Mouse (Mus musculus) hindbrain, embryonic 14.5 days (tissue): ENCODE measurements around the gene Sema3e. TPM values are rescaled to one million over a fixed set of nuclear protein-coding genes. Genes with fewer than 3 reads are reported as not detected.

Experiments
- ATAC-seq: fragments of 200-750 bp; cut with Nextera tagmentation; 2 replicates; pipeline ENCODE4 v1.8.0; 2017; ENCODE audit warnings: moderate number of reproducible peaks, mild to moderate bottlenecking, moderate TSS enrichment, moderate library complexity; ENCODE audit not compliant: low FRiP score
- DNase-seq: peaks from one replicate; pipeline ENCODE4 v3.0.0-alpha.2; 2015; ENCODE audit warnings: low spot score
- H3K27ac ChIP-seq: fragments of 300-500 bp; sonication (generic); 2 replicates; pipeline ENCODE4 v1.5.1; 2014; ENCODE audit warnings: mild to moderate bottlenecking, moderate library complexity
- H3K27me3 ChIP-seq: fragments of 300-500 bp; sonication (generic); 2 replicates; pipeline ENCODE4 v1.6.1; 2014; ENCODE audit warnings: mild to moderate bottlenecking, low read length, mixed read lengths; ENCODE audit not compliant: control insufficient read depth, insufficient read depth
- H3K36me3 ChIP-seq: fragments of 300-500 bp; sonication (generic); replicated peaks from 2 replicates; pipeline ENCODE4 v1.6.1; 2014; ENCODE audit not compliant: control insufficient read depth, insufficient read depth
- H3K4me1 ChIP-seq: fragments of 300-500 bp; sonication (generic); replicated peaks from 2 replicates; pipeline ENCODE4 v1.6.1; 2014; ENCODE audit warnings: antibody characterized with exemption, low read length, mixed read lengths; ENCODE audit not compliant: control insufficient read depth, insufficient read depth
- H3K4me2 ChIP-seq: fragments of 300-500 bp; sonication (generic); replicated peaks from 2 replicates; pipeline ENCODE4 v1.6.1; 2014; ENCODE audit warnings: mild to moderate bottlenecking, moderate library complexity
- H3K4me3 ChIP-seq: fragments of 300-500 bp; sonication (generic); replicated peaks from 2 replicates; pipeline ENCODE4 v1.5.1; 2014; ENCODE audit warnings: mild to moderate bottlenecking, low read length
- H3K9ac ChIP-seq: fragments of 300-500 bp; sonication (generic); 2 replicates; pipeline ENCODE4 v1.6.1; 2014
- H3K9me3 ChIP-seq: fragments of 300-500 bp; sonication (generic); 2 replicates; pipeline ENCODE4 v1.6.1; 2016; ENCODE audit warnings: low read length; ENCODE audit not compliant: control insufficient read depth
- WGBS: fragments of 180-500 bp; shearing (Covaris S2); extraction: QIAGEN DNeasy Blood & Tissue Kit; methylation state at CpG from one replicate; pipeline ENCODE4 v1.1.7; 2014; 5-methylcytosine and 5-hydroxymethylcytosine counted together
- polyA plus RNA-seq: library from polyadenylated mRNA; unstranded; fragments of >200 nt; fragmentation: Nextera tagmentation; extraction: Ambion mirVana; gene quantifications from 2 replicates; pipeline ENCODE4 v1.2.1, GENCODE M21; 2014

The Sema3e gene
- polyA plus RNA-seq = 5.5 TPM in 2 replicates

GRCm38 (mm10) chr5:14025205-14026124, at the start of gene Sema3e:
Gene Sema3e, plus strand, starts transcription at chr5:14025276.
- peak; percentile 46 for DNase-seq
- Histone ChIP-seq H3K27me3 (no peaks in the 10 kb centered on the region), H3K36me3 (no peaks in the 10 kb centered on the region), H3K27ac (no peak within 1 kb of the TSS), H3K4me3 (peak within 1 kb of the TSS; percentile 48), H3K9me3 (peaks cover 9% of the 10 kb centered on the region), H3K4me2 (peak within 1 kb of the TSS; percentile 66), H3K9ac (peak within 1 kb of the TSS; percentile 63), H3K4me1 (peaks cover 4% of the 10 kb centered on the region)
- WGBS = under 1% methylated on average over 47 of the region's 47 CpGs
- ATAC-seq = peak; percentile 88

- Histone ChIP-seq H3K9ac (no peak overlapping the region), H3K4me2 (no peak overlapping the region), H3K4me1 (no peaks in the 10 kb centered on the region), H3K9me3 (no peaks in the 10 kb centered on the region), H3K27ac (no peak overlapping the region), H3K36me3 (no peaks in the 10 kb centered on the region), H3K4me3 (no peak overlapping the region), H3K27me3 (no peaks in the 10 kb centered on the region)
- ATAC-seq (no peak), DNase-seq (no peak)
- WGBS = 74% methylated on average over 3 of the region's 3 CpGs
Observed at GRCm38 (mm10) chr5:13977576-13977975, 47.5 kb upstream of the Sema3e start.

GRCm38 (mm10) chr5:13979156-13979555, 45.9 kb upstream of the Sema3e start:
- Histone ChIP-seq H3K4me2 (no peak overlapping the region), H3K27me3 (no peaks in the 10 kb centered on the region), H3K27ac (no peak overlapping the region), H3K9me3 (no peaks in the 10 kb centered on the region), H3K36me3 (no peaks in the 10 kb centered on the region), H3K4me3 (no peak overlapping the region), H3K9ac (no peak overlapping the region), H3K4me1 (no peaks in the 10 kb centered on the region)
- ATAC-seq = no peak
- DNase-seq = no peak
- WGBS = 91% methylated on average over 4 of the region's 4 CpGs

GRCm38 (mm10) chr5:13982417-13983054, 42.5 kb upstream of the Sema3e start:
- DNase-seq (no peak), ATAC-seq (peak; percentile 68; the same call in 1 of the 2 replicates)
- Histone ChIP-seq H3K27me3 (no peaks in the 10 kb centered on the region), H3K9ac (no peak overlapping the region), H3K4me3 (no peak overlapping the region), H3K36me3 (no peaks in the 10 kb centered on the region), H3K9me3 (no peaks in the 10 kb centered on the region), H3K27ac (no peak overlapping the region), H3K4me1 (no peaks in the 10 kb centered on the region), H3K4me2 (no peak overlapping the region)
- 13% methylated on average over 7 of the region's 7 CpGs for WGBS

- WGBS = 88% methylated on average over 4 of the region's 4 CpGs
- Histone ChIP-seq H3K4me2 (no peak overlapping the region), H3K36me3 (no peaks in the 10 kb centered on the region), H3K9me3 (no peaks in the 10 kb centered on the region), H3K4me1 (no peaks in the 10 kb centered on the region), H3K9ac (no peak overlapping the region), H3K4me3 (no peak overlapping the region), H3K27ac (no peak overlapping the region), H3K27me3 (no peaks in the 10 kb centered on the region)
- ATAC-seq (no peak), DNase-seq (no peak)
Observed at GRCm38 (mm10) chr5:13983608-13984007, 41.5 kb upstream of the Sema3e start.

GRCm38 (mm10) chr5:13985669-13986068, 39.4 kb upstream of the Sema3e start:
- Histone ChIP-seq H3K4me2 (no peak overlapping the region), H3K9me3 (no peaks in the 10 kb centered on the region), H3K27me3 (no peaks in the 10 kb centered on the region), H3K36me3 (no peaks in the 10 kb centered on the region), H3K4me3 (no peak overlapping the region), H3K4me1 (no peaks in the 10 kb centered on the region), H3K27ac (no peak overlapping the region), H3K9ac (no peak overlapping the region)
- ATAC-seq (no peak), DNase-seq (no peak)
- WGBS = 94% methylated on average over 3 of the region's 3 CpGs

- Histone ChIP-seq H3K9ac (no peak overlapping the region), H3K36me3 (no peaks in the 10 kb centered on the region), H3K9me3 (no peaks in the 10 kb centered on the region), H3K27ac (no peak overlapping the region), H3K4me1 (no peaks in the 10 kb centered on the region), H3K27me3 (no peaks in the 10 kb centered on the region), H3K4me2 (no peak overlapping the region), H3K4me3 (no peak overlapping the region)
- ATAC-seq (no peak), DNase-seq (no peak)
- WGBS = 89% methylated on average over 1 of the region's 1 CpGs
Observed at GRCm38 (mm10) chr5:13987123-13987522, 38.0 kb upstream of the Sema3e start.

- H3K9ac ChIP-seq = no peak overlapping the region
- H3K4me2 ChIP-seq = no peak overlapping the region
- ATAC-seq (no peak), DNase-seq (no peak)
- no peaks in the 10 kb centered on the region for H3K27me3 ChIP-seq
- no peak overlapping the region for H3K4me3 ChIP-seq
- no peak overlapping the region for H3K27ac ChIP-seq
- no peaks in the 10 kb centered on the region for H3K4me1 ChIP-seq
- H3K36me3 ChIP-seq = no peaks in the 10 kb centered on the region
- WGBS = 80% methylated on average over 2 of the region's 2 CpGs
- no peaks in the 10 kb centered on the region for H3K9me3 ChIP-seq
Observed at GRCm38 (mm10) chr5:13988023-13988422, 37.1 kb upstream of the Sema3e start.

GRCm38 (mm10) chr5:13992734-13993396, 32.2 kb upstream of the Sema3e start:
- Histone ChIP-seq H3K4me2 (no peak overlapping the region), H3K9ac (no peak overlapping the region), H3K4me1 (no peaks in the 10 kb centered on the region), H3K9me3 (peaks cover 6% of the 10 kb centered on the region; the same call in 1 of the 2 replicates), H3K36me3 (no peaks in the 10 kb centered on the region), H3K27ac (no peak overlapping the region), H3K4me3 (no peak overlapping the region), H3K27me3 (no peaks in the 10 kb centered on the region)
- ATAC-seq = no peak
- WGBS = 67% methylated on average over 11 of the region's 11 CpGs
- no peak for DNase-seq
